Mouse (Mus musculus): Measurements from ENCODE around the gene Prdm8.

- no peak for TF ChIP-seq POLR2A (IDR thresholded peaks at IDR 0.05; ENCODE audit: insufficient read depth, low read depth, low read length)
- TF ChIP-seq CTCF (IDR thresholded peaks at IDR 0.05) = no peak
- TF ChIP-seq EP300 (IDR thresholded peaks at IDR 0.05; ENCODE audit: insufficient read depth, low read depth, low read length) = no peak
Measured at GRCm38 (mm10) chr5:98173694-98174093, 6.7 kb downstream of the Prdm8 start.

Data from heart, adult 2 months (tissue).